Mouse (Mus musculus) spleen, adult 2 months (tissue): ENCODE measurements at regions not wholly inside any gene's neighbourhood (a gene's known extent, or its start where the extent isn't known, plus 50 kb on each side); places are given as distances from the start of the nearest gene placed in this dataset.

Experiments used
- CTCF ChIP-seq: fragments of 200-500 bp; IDR thresholded peaks from 2 replicates; pipeline ENCODE4 v1.5.1; 2011; ENCODE audit warnings: mild to moderate bottlenecking, inconsistent platforms; ENCODE audit not compliant: insufficient read depth, insufficient read length, insufficient replicate concordance; ENCODE audit errors: extremely low read depth
- POLR2A ChIP-seq: fragments of 200-500 bp; IDR thresholded peaks from 2 replicates; pipeline ENCODE4 v1.6.1; 2011; ENCODE audit warnings: low read depth, low read length, inconsistent platforms

DNA sequence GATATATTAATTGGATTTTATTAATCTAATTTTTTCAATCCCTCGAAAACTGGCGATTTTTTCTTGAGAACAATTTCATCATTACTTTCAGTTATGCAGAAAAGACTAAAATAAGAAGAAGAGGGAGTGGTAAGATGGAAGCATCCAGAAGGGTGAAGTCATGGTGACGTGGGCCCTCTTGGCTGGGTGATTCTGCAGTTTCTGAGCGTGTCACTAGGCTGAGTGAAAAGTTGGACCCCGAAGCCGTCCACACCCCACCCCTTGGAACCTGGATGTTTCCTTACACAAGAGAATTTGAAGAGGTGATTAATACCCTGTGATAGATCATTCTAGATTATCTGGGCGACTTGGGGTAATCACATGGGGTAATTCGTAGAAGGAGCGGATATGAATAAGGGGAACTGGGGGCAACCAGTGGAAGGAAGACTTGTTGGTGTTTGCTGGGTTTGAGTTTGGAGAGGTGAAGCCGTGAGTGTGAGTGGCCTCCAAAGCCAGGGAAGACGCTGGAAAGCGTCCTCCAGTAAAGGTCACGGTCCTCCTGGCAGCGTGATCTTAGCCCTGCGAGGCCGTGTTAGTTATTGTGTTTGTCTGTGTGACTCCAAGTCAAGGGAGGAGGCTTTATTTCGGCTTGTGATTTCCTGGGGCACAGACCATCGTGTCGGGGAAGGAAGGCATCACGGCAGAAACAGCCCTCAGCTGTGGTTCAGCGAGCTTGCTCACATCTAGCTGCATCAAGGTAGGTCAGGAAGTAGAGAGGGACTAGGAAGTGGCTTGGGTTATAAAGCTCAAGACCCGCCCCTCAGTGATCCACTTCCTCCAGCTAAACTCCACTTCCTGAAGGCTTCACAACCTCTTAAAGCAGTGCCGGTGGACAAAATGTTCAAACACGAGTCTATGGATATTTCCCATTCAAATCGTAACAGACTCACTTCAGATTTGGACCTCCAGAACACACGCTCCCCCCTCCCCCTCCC is 67.0 kb downstream of the Syf2 start:
- no peak for TF ChIP-seq CTCF
- no peak for TF ChIP-seq POLR2A
